ENCODE assay signal across 8 mouse cellular contexts in genomic region chr6:52203371-52204049, GRCm38 (mm10). TPM values are rescaled to one million over a fixed set of nuclear protein-coding genes. Genes with fewer than 3 reads are reported as not detected.
DNase-seq lines count a peak whose midpoint lies in the region; ATAC-seq lines count a peak whose summit lies in the region.

No protein-coding gene starts in this region.

- no peak for ATAC-seq in embryonic facial prominence, embryonic 13.5 days (ENCODE audit: insufficient number of reproducible peaks, insufficient read depth, low FRiP score, low TSS enrichment, low read depth)
- no peak for ATAC-seq in midbrain, embryonic 12.5 days (ENCODE audit: low FRiP score, low read depth)

- H3K36me3 ChIP-seq in embryonic facial prominence, embryonic 13.5 days: no peaks in the 10 kb centered on the region
- H3K36me3 ChIP-seq in midbrain, embryonic 12.5 days: no peaks in the 10 kb centered on the region

- no peak overlapping the region for H3K27ac ChIP-seq in embryonic facial prominence, embryonic 13.5 days
- H3K27ac ChIP-seq in midbrain, embryonic 12.5 days (replicated peaks): no peak overlapping the region

- peaks cover 12% of the 10 kb centered on the region for H3K4me1 ChIP-seq in embryonic facial prominence, embryonic 13.5 days
- peaks cover 10% of the 10 kb centered on the region; the same call in 1 of the 2 replicates for H3K4me1 ChIP-seq in midbrain, embryonic 12.5 days

- H3K9me3 ChIP-seq in embryonic facial prominence, embryonic 13.5 days: no peaks in the 10 kb centered on the region
- H3K9me3 ChIP-seq in midbrain, embryonic 12.5 days: no peaks in the 10 kb centered on the region

- peak overlapping the region; percentile 46 for H3K4me2 ChIP-seq in embryonic facial prominence, embryonic 13.5 days
- H3K4me2 ChIP-seq in midbrain, embryonic 12.5 days (replicated peaks): peak overlapping the region; percentile 32

- H3K4me3 ChIP-seq in embryonic facial prominence, embryonic 13.5 days: peak overlapping the region; percentile 23
- peak overlapping the region; percentile 28 for H3K4me3 ChIP-seq in midbrain, embryonic 12.5 days

- intact Hi-C loops in gastrocnemius, postnatal 14 days (cut with DNase I; ENCODE audit: low total_unique reads): loop anchor here (2.0 to 5.0 kb wide), 3 partner anchors 201 to 336 kb away; no protein-coding TSS in a partner anchor

- under 1% methylated on average over 46 of the region's 46 CpGs for WGBS in embryonic facial prominence, embryonic 13.5 days
- WGBS in midbrain, embryonic 12.5 days: under 1% methylated on average over 39 of the region's 46 CpGs

- DNase-seq in gastrocnemius, postnatal 14 days: peak; percentile 57
- no peak for DNase-seq in gastrocnemius, adult 8-10 months (ENCODE audit: low spot score in 2 of 2)
- peak; percentile 71 for DNase-seq in kidney, adult 18-20 months
- no peak for DNase-seq in embryo, embryonic 11 days
- no peak for DNase-seq in urinary bladder, postnatal 36 days (ENCODE audit: low spot score in 2 of 2)
- no peak for DNase-seq in urinary bladder, adult 2 months (ENCODE audit: low spot score)

- no peak overlapping the region for H3K9ac ChIP-seq in embryonic facial prominence, embryonic 13.5 days
- H3K9ac ChIP-seq in midbrain, embryonic 12.5 days (replicated peaks): no peak overlapping the region

- peaks cover 100% of the 10 kb centered on the region for H3K27me3 ChIP-seq in embryonic facial prominence, embryonic 13.5 days
- H3K27me3 ChIP-seq in midbrain, embryonic 12.5 days: peaks cover 99% of the 10 kb centered on the region

RNA-seq across cellular contexts. Expression of gene Hoxa5, which starts 0.9 kb away (rescaled TPM):
- total RNA-seq in gastrocnemius, postnatal 14 days (2021): 1 to 10 TPM; 1.9 to 2.5 TPM
- total RNA-seq in gastrocnemius, adult 8-10 months (2022): 1 to 10 TPM; 1.2 to 1.9 (median 1.5) TPM
- 0.18 and 4.8 TPM in 2 replicates for polyA plus RNA-seq in embryonic facial prominence, embryonic 13.5 days (2015; fragmentation: Nextera tagmentation; extraction: Ambion mirVana)
- not detected in 2 replicates for polyA plus RNA-seq in midbrain, embryonic 12.5 days (2016; fragmentation: Nextera tagmentation; extraction: Ambion mirVana)
- polyA plus RNA-seq in urinary bladder, adult 2 months (2012; rRNA removed): 6.1 and 7.2 TPM in 2 replicates

RNA-seq across cellular contexts. Expression of gene Hoxa6, which starts 5.0 kb away (rescaled TPM):
- 1 to 10 TPM in 1 of 2 experiments, under 1 TPM in 1; 0.74 to 1.3 TPM for total RNA-seq in gastrocnemius, postnatal 14 days (2021)
- 1 to 10 TPM in 2 of 4 experiments, under 1 TPM in 2; 0.45 to 2.3 (median 1.2) TPM for total RNA-seq in gastrocnemius, adult 8-10 months (2022)
- polyA plus RNA-seq in embryonic facial prominence, embryonic 13.5 days (2015; fragmentation: Nextera tagmentation; extraction: Ambion mirVana): 0.81 TPM in 1 of 2 replicates, not detected in the other
- polyA plus RNA-seq in midbrain, embryonic 12.5 days (2016; fragmentation: Nextera tagmentation; extraction: Ambion mirVana): not detected in 2 replicates
- polyA plus RNA-seq in urinary bladder, adult 2 months (2012; rRNA removed): 1.7 and 3.4 TPM in 2 replicates

RNA-seq across cellular contexts. Expression of gene Hoxa3, which starts 9.6 kb away (rescaled TPM):
- total RNA-seq in gastrocnemius, postnatal 14 days (2021): 1 to 10 TPM; 2.4 to 3.1 TPM
- total RNA-seq in gastrocnemius, adult 8-10 months (2022): 1 to 10 TPM; 1.3 to 2.9 (median 2.0) TPM
- polyA plus RNA-seq in embryonic facial prominence, embryonic 13.5 days (2015; fragmentation: Nextera tagmentation; extraction: Ambion mirVana): 0.52 TPM in 1 of 2 replicates, not detected in the other
- 0.09 TPM in 1 of 2 replicates, not detected in the other for polyA plus RNA-seq in midbrain, embryonic 12.5 days (2016; fragmentation: Nextera tagmentation; extraction: Ambion mirVana)
- 3.7 and 6.0 TPM in 2 replicates for polyA plus RNA-seq in urinary bladder, adult 2 months (2012; rRNA removed)

RNA-seq across cellular contexts. Expression of gene Gm28308, which starts 9.6 kb away (rescaled TPM):
- under 1 TPM in 1 of 2 experiments, not detected in 1; 0.51 TPM for total RNA-seq in gastrocnemius, postnatal 14 days (2021)
- under 1 TPM; 0.36 to 0.80 (median 0.51) TPM for total RNA-seq in gastrocnemius, adult 8-10 months (2022)
- polyA plus RNA-seq in embryonic facial prominence, embryonic 13.5 days (2015; fragmentation: Nextera tagmentation; extraction: Ambion mirVana): not detected in 2 replicates
- polyA plus RNA-seq in midbrain, embryonic 12.5 days (2016; fragmentation: Nextera tagmentation; extraction: Ambion mirVana): not detected in 2 replicates
- 0.88 and 1.2 TPM in 2 replicates for polyA plus RNA-seq in urinary bladder, adult 2 months (2012; rRNA removed)

RNA-seq across cellular contexts. Expression of gene Hoxa4, which starts 12.0 kb away (rescaled TPM):
- total RNA-seq in gastrocnemius, postnatal 14 days (2021): 1 to 10 TPM; 4.1 to 4.9 TPM
- 1 to 10 TPM; 1.8 to 2.8 (median 2.1) TPM for total RNA-seq in gastrocnemius, adult 8-10 months (2022)
- polyA plus RNA-seq in embryonic facial prominence, embryonic 13.5 days (2015; fragmentation: Nextera tagmentation; extraction: Ambion mirVana): 0.46 TPM in 1 of 2 replicates, not detected in the other
- polyA plus RNA-seq in midbrain, embryonic 12.5 days (2016; fragmentation: Nextera tagmentation; extraction: Ambion mirVana): not detected in 2 replicates
- polyA plus RNA-seq in urinary bladder, adult 2 months (2012; rRNA removed): 0.61 and 0.62 TPM in 2 replicates

Comparison
In these comparisons a context has a peak if more than half of its experiments do, and no peak if none do; other contexts are left out.
1. DNase-seq: peak in gastrocnemius, postnatal 14 days (single experiment) and kidney, adult 18-20 months (single experiment); none in gastrocnemius, adult 8-10 months (0 of 2), embryo, embryonic 11 days (single experiment), urinary bladder, postnatal 36 days (0 of 2) and urinary bladder, adult 2 months (single experiment).